Mouse (Mus musculus) lung, postnatal 25 days (tissue): ENCODE measurements around the gene Cmip.

Experiments used
- DNase-seq: peaks from one replicate; pipeline ENCODE4 v3.0.0; 2022; ENCODE audit warnings: low spot score

The Cmip gene

GRCm38 (mm10) chr8:117257821-117258575 is 1.1 kb downstream of the Cmip start:
- no peak for DNase-seq

- no peak for DNase-seq
These were observed 1.7 kb downstream of the Cmip start for GRCm38 (mm10) chr8:117258576-117259040.

GRCm38 (mm10) chr8:117259431-117260001 is 2.7 kb downstream of the Cmip start:
- DNase-seq: peak; percentile 79

- DNase-seq: no peak
These were observed 3.5 kb downstream of the Cmip start for GRCm38 (mm10) chr8:117260234-117260929.

GRCm38 (mm10) chr8:117260930-117261475 is 4.1 kb downstream of the Cmip start:
- DNase-seq: no peak

DNA sequence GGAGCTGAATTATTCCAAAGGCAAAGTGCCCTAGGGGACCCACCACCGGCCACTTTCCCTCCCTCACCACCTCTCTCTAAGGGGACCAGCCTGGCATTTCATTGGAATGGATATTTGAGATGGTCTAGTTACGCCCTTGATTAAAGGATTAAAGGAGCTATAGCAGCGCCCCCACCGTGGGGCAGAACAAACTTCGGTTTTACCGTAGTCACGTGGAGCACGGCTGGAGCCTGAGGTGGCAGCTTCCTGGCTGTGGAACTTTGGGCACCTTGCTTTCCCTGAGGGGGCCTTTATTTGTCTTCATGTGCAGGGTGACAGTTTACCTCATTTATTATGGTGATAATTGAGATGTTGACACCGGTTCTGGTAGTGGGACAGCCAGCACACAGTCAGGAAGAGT is 4.8 kb downstream of the Cmip start:
- DNase-seq: no peak

GRCm38 (mm10) chr8:117262685-117263084 is 5.8 kb downstream of the Cmip start:
- DNase-seq: peak; percentile 49

DNA sequence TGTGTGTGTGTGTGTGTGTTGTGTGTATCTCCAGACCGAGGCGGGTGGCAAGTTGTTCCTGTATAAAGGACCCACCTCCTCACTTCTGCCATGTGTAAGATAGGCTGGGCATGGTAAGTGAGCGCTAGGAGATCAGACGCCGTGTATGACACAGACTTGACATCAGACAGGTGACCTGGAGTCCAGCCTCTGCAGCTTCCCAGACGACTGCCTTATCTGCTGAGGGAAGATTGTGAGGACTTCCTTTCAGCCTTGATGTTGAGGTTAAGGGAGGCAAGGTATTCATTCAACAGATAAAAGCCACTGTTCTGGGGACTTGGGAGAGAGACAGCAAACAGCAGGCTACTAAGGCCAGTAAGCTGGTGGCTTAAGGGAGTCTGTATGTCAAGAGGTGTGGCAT is 6.6 kb downstream of the Cmip start:
- no peak for DNase-seq

DNA sequence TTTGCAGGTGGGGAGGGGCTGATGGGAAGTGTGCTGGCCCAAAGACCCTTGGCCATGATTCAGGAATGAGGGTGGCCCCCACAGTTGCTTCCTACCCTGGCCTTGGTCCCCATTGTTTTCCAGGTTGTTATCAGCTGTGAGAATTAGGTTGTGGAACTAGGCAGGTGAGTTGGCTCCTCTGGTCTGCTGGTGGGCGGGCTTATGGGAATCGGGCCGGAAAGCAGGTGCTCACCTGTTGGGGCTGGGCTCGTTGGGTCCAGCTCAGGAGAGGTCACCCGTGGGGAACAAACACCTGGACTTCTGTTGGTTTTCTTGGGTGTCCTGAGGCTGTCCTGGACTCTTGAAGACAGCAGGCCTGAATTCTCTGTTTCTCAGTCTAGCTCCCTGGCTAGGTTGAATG is 8.2 kb downstream of the Cmip start:
- DNase-seq: no peak

DNA sequence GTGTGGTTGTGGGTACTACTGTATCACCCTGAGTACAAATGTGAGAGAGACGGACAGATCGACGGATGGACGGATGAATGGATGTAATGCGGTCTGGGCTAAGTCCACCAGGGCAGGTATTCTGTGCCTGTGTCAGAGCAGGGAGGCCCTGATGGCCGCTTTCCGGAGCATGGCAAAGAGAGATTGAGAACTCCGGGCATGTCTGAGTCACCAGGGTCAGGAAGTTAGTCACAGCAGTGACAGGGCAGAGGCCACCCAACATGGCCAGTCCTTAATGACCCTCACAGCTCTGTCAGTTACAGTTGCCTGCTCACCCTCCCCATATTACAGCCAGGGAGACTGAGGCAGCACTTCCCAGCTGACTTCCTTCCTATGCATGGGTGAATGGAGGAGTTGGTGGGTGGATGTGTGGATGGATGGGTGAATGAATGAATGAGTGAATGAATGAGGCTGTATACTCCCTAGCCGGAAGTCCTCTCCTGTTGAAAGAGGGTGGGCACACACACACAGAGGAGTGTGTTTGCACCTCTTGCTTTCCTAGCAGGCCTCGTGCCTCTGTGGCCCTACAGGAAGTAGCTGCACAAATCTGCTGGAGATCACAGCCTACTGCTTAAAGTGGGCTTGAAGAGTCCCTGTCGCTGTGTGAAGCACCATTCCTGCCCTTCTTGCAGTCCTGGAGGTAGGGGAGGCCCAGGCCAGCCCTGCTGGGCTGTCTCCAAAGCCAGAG is 10.7 kb downstream of the Cmip start:
- no peak for DNase-seq

GRCm38 (mm10) chr8:117278234-117278633 is 21.4 kb downstream of the Cmip start:
- DNase-seq: no peak

DNA sequence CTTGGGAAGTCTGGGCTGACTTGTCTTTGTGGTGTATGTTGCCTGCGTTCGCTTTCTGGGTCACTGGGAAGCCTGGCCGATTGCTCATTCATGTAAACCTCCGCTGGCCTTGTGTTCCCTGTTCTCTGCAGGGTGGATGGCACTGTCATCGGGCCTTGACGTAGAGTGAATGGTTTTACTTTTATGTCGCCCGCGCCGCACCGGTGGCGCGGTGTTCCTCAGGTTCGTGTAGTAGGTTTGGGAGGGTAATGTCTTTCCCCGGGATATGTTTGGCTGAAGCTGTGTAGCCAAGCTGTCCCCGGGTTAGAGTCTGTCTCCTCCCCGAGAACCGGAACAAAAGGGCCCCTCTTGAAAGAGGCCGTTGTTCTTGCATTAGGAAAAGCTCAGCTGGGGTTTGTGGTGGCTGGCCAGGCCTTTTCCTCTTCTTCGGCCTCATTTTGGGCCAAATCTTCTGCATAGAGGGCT is 21.8 kb downstream of the Cmip start:
- no peak for DNase-seq

DNA sequence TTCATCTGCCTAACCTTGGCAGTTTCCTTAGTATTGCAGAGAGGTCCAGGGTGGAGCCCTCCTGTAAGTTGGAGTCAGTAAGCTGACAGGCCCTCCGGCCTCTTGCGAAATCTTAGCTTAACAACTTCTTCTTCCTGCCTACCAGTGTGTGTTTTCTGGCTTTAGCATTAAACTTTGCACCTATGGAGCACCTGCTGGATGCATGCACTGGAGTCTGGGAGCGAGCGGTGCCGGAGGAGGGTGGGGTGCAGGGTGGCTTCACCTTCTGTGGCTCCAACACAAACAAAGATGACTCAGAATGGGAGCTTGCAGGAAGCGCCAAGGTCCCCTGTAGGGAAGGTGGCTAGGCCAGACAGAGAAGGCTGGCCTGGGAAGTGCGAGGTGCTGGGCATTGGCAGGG is 23.6 kb downstream of the Cmip start:
- peak; percentile 73 for DNase-seq

- DNase-seq: no peak
These were observed 24.8 kb downstream of the Cmip start for GRCm38 (mm10) chr8:117281676-117282075.

DNA sequence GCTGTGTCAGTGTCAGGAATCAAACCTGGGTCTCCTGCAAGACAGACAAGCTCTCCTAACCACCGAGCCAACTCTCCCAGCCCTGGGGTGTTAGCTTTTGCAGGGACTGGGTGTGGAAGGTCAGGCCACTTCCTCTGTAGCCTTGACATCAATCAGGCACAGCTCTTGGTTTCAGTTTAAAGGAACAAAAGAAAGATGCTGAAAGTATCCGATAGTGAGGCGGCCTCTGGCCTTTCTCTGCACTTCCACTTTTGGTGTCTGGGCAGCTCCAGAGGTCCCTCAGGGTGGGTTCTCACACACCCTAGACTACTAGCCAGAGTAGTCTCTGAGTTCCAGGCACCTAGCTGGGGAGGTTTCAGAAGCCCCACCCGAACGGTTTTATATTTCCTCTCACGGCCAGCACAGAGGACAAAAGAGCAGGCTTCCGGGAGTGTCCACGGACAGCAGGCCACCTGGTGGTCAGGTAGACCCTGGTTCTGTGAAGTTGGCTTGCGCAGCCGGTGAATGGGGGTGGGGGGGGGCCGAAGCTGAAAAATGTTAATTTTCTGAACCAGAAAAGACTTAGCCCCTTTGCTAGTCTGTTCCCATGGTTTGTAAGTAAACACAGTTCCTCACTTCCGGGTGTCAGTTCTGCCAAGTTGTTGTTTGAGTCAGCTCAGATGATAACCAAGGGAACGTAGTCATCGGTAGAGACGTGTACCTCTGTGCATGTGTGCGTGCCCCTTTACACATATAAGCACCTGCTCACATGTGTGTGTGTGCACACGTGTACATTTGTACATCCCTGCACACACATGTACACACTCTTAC is 25.5 kb downstream of the Cmip start:
- DNase-seq: peak; percentile 63

DNA sequence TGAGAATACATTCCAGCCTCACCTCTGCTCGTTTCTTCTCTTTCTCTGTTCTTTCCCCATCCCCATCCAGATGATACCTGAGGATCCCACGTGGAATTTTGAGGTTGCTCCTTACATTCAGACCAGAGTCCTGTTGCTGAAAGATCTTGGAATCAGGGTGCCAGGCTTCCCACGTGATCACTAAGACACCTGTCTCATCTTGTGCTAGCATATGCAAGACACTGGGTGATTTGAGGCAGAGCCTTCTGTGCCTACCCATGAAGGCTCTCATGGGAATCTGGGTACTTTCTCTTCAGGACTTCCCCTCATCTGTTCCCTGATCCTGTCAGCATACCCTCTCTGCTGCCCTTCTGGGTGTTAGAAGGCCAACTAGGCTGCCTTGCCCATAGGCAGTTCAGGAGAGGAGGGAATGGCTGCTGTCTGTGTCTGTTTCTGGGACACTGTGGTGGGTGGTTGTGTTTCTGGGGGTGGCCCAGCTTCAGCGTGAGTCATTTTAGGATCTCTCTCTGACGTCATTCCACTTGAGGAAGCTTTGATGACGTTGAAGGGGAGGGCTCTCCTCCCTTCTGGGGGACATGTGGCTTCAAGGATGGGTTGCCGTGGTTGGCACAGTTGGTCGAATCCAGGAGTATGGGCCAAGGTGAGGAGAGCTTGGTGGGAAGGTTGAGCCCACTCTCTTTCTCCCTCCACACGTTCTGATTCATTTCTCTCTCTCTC is 28.1 kb downstream of the Cmip start:
- DNase-seq: no peak

DNA sequence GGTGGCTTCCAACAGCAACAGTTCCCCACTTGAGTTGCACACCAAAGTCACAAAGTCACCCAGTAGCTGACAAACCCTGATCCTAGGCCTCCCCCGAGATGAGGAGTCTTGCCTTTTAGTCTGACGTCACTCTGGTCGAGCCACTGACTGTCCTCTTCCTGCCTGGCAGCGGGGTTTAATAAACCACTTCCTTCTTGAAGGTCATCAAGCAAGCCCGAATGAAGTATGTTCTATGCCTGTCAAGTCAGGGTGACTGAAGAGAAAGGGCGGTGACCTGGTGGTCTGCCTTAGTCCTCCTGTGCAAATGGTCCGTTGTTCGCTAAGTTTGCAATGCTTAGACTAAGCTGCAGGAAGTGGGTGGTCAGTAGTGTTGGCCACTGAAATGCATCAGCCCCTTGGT is 31.1 kb downstream of the Cmip start:
- DNase-seq: peak; percentile 68

- DNase-seq: no peak
These were observed 32.2 kb downstream of the Cmip start for GRCm38 (mm10) chr8:117289016-117289415.

- DNase-seq: no peak
These were observed 33.6 kb downstream of the Cmip start for GRCm38 (mm10) chr8:117290506-117290905.

- DNase-seq: no peak
These were observed 35.4 kb downstream of the Cmip start for GRCm38 (mm10) chr8:117292262-117292661.

DNA sequence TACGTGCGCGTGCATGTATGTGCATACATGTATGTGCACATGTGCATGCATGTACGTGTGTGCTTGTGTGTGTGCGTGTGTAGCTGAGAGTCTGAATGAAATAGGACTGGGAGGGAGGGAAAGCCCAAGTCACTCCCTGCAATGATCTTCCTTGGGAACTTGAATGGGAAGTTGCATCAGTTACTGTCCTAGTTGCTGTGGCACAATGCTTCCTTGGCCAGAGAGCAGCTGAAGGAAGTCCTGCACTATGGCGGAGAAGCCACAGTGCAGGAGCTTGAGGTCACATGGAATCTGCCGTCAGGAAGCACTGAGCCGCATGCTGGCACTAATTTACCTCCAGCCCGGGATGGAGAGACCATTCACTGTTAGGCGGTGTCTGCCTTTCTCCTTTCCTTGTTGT is 37.9 kb downstream of the Cmip start:
- DNase-seq: no peak
